Mouse (Mus musculus) liver, adult 2 months (tissue): ENCODE measurements around the gene Slc28a2. TPM values are rescaled to one million over a fixed set of nuclear protein-coding genes. Genes with fewer than 3 reads are reported as not detected.
"Not testable (repeated sequence)": the region's sequence is repeated elsewhere in the genome, so short reads cannot be mapped to it uniquely, and the experiment has no call there.

ENCODE experiments used
- DNase-seq: peaks from one replicate; pipeline ENCODE4 v3.0.0-alpha.2; 2011; ENCODE audit warnings: low read depth, low spot score; ENCODE audit errors: extremely low read depth
- H3K27ac ChIP-seq: fragments of 200-500 bp; replicated peaks from 2 replicates; pipeline ENCODE4 v1.5.1; 2012; ENCODE audit warnings: low read depth, mild to moderate bottlenecking, control low read depth, inconsistent platforms, low read length; ENCODE audit not compliant: insufficient read depth
- H3K27me3 ChIP-seq: fragments of 200-500 bp; 2 replicates; pipeline ENCODE4 v1.6.1; 2012; ENCODE audit warnings: mild to moderate bottlenecking, moderate library complexity, low read length, inconsistent platforms; ENCODE audit not compliant: control insufficient read depth, insufficient read depth
- H3K36me3 ChIP-seq: fragments of 200-500 bp; 2 replicates; pipeline ENCODE4 v1.6.1; 2012; ENCODE audit warnings: low read length, inconsistent platforms; ENCODE audit not compliant: control insufficient read depth, insufficient read depth
- H3K4me1 ChIP-seq: fragments of 200-500 bp; 2 replicates; pipeline ENCODE4 v1.6.1; 2011; ENCODE audit warnings: low read length; ENCODE audit not compliant: control insufficient read depth, insufficient read depth
- H3K4me3 ChIP-seq: fragments of 200-500 bp; 2 replicates; pipeline ENCODE4 v1.5.1; 2011; ENCODE audit warnings: low read depth, mild to moderate bottlenecking, control low read depth, low read length, moderate library complexity; ENCODE audit not compliant: insufficient read depth
- H3K79me2 ChIP-seq: fragments of 200-500 bp; 2 replicates; pipeline ENCODE4 v1.6.1; 2012; ENCODE audit warnings: inconsistent platforms, mild to moderate bottlenecking, low read length, moderate library complexity; ENCODE audit not compliant: control insufficient read depth, insufficient read depth
- H3K9ac ChIP-seq: fragments of 200-500 bp; 2 replicates; pipeline ENCODE4 v1.6.1; 2012; ENCODE audit warnings: low read depth, mild to moderate bottlenecking, control low read depth, inconsistent platforms, low read length
- CTCF ChIP-seq: fragments of 200-500 bp; IDR thresholded peaks from 2 replicates; pipeline ENCODE4 v1.5.1; 2011; ENCODE audit warnings: low read depth, low read length, control low read depth
- POLR2A ChIP-seq: fragments of 200-500 bp; IDR thresholded peaks from 2 replicates; pipeline ENCODE4 v1.6.1; 2011; ENCODE audit warnings: low read length, control low read depth; ENCODE audit not compliant: insufficient read depth; ENCODE audit errors: extremely low read depth
- WGBS: fragments of 180-500 bp; shearing (Covaris S2); methylation state at CpG from one replicate; pipeline ENCODE4 v1.1.7; 2018; 5-methylcytosine and 5-hydroxymethylcytosine counted together
- polyA plus RNA-seq: library from polyadenylated mRNA; depleted of rRNA; stranded (reverse); fragments of >200 nt; gene quantifications from 2 replicates; pipeline ENCODE4 v1.2.3, GENCODE M21; 2012; rRNA removed
- total RNA-seq: library from RNA; depleted of rRNA; stranded (reverse); fragments of >200 nt; gene quantifications from 2 replicates; pipeline ENCODE4 v1.2.3, GENCODE M21; 2014; rRNA removed

Gene Slc28a2
- total RNA-seq (1.2 and 1.7 TPM in 2 replicates), polyA plus RNA-seq (0.22 and 0.38 TPM in 2 replicates)

DNA sequence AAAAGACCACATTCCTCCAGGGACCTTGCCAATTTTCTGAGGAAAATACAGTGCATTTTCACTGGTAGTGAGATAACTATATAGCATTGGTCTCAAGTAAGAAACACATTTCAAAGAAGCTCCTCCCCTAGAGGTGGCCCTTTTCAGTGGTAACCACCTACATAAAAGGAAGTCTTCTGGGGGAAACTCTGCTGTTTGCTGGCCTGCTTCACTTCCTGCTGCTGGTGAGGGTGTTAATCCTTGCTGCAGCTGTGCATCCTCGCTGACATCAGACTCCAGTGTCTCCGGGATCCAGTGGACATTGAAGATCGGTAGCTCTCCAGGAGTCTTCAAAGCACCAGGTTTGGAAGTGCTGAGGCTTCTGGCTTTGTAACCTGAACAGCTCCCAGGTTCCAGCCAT is at the start of gene Slc28a2:
Slc28a2 (plus strand) TSS at position 278 of the 400 bp plus-strand sequence.
- H3K36me3 ChIP-seq, H3K27me3 ChIP-seq, H3K4me3 ChIP-seq, H3K9ac ChIP-seq, H3K4me1 ChIP-seq, DNase-seq, H3K27ac ChIP-seq, H3K79me2 ChIP-seq: not testable (repeated sequence)
- WGBS, result 51% methylated on average over 3 of the region's 3 CpGs

- no peaks in the 10 kb centered on the region for H3K36me3 ChIP-seq
- no peaks in the 10 kb centered on the region for H3K27me3 ChIP-seq
- no peak overlapping the region for H3K27ac ChIP-seq
- peak overlapping the region; percentile 47; the same call in 1 of the 2 replicates for H3K4me3 ChIP-seq
- H3K79me2 ChIP-seq, result no peaks in the 10 kb centered on the region
- H3K4me1 ChIP-seq, result peaks cover 3% of the 10 kb centered on the region; the same call in 1 of the 2 replicates
- H3K9ac ChIP-seq, result no peak overlapping the region
- TF ChIP-seq POLR2A (no peak), CTCF (no peak)
- under 1% methylated on average over 28 of the region's 28 CpGs for WGBS
- peak; percentile 85 for DNase-seq
Measured at GRCm38 (mm10) chr2:122377215-122377674, 49.0 kb upstream of the Slc28a2 start.

- no peaks in the 10 kb centered on the region for H3K36me3 ChIP-seq
- WGBS, result under 1% methylated on average over 26 of the region's 26 CpGs
- no peaks in the 10 kb centered on the region for H3K79me2 ChIP-seq
- no peaks in the 10 kb centered on the region for H3K27me3 ChIP-seq
- peak; percentile 86 for DNase-seq
- H3K27ac ChIP-seq, result no peak overlapping the region
- no peak for TF ChIP-seq POLR2A
- TF ChIP-seq CTCF, result no peak
- H3K4me3 ChIP-seq, result peak overlapping the region; percentile 47
- H3K4me1 ChIP-seq, result peaks cover 3% of the 10 kb centered on the region; the same call in 1 of the 2 replicates
- peak overlapping the region; percentile 40; the same call in 1 of the 2 replicates for H3K9ac ChIP-seq
Measured at GRCm38 (mm10) chr2:122377751-122378246, 48.5 kb upstream of the Slc28a2 start.

DNA sequence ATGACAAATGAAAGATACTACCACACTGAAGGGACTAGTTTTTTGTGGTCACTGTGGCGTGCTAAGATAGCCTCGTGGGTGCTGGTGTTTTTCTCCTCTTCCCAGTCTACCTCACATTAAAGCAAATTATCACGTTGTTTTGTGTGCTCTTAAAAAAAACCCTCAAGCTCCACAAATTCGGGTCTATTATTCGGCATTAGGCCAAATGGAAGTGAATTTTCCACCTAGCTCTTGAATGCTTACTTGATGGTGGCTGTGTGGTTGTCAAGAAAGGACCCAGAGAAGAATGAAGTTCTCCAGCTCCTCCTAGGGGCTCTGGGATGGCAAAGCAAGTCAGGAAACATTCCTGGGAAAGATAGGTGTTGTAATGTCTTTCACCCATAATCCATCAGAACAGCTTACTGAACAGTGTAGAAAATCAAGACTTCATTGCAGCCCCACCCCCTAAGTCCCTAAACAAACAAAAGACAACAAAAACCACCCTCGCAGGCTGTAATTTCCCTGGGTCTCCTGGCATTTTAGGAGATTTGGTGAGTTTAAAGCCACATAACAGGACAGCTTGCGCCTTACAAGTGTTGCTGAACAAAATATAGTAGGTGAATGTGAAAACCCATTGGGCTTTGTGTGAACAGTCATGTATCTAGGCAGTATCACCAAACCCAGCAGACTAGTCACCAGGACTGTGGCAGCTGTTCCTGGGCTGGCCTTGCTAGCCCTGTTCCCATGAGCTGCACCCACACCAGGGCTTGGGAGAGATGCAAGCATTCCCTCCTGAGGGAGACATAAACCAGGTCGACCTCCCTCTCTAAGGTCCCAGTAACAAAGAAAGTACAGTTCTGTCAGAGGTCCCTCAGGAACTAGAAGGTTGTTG is 47.6 kb upstream of the Slc28a2 start:
- no peak overlapping the region for H3K9ac ChIP-seq
- TF ChIP-seq CTCF (peak; percentile 15; the same call in 1 of the 2 replicates), POLR2A (no peak)
- no peaks in the 10 kb centered on the region for H3K79me2 ChIP-seq
- no peak overlapping the region for H3K27ac ChIP-seq
- 23% methylated on average over 8 of the region's 8 CpGs for WGBS
- no peaks in the 10 kb centered on the region for H3K36me3 ChIP-seq
- H3K4me1 ChIP-seq, result peaks cover 3% of the 10 kb centered on the region; the same call in 1 of the 2 replicates
- H3K27me3 ChIP-seq, result no peaks in the 10 kb centered on the region
- peak; percentile 65 for DNase-seq
- no peak overlapping the region for H3K4me3 ChIP-seq

DNA sequence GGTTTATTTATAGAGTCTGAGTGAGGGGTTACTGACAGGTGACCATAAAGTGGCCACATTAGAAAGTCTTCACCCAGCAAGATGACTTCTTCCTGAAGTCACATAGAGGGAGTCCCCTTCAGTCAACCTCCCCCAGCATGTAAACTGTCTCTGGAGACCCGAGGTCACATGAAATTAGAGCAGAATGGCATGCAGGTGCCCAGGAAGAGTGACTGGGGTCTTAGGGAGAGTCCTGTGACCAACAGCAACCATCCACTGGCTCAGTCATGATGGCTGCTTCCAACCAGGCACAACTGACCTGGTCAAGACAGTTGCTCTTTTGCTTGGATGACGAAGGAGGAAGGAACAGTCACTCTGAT is 47.0 kb upstream of the Slc28a2 start:
- 60% methylated on average over 2 of the region's 2 CpGs for WGBS
- Histone ChIP-seq H3K4me3 (no peak overlapping the region), H3K4me1 (peaks cover 3% of the 10 kb centered on the region; the same call in 1 of the 2 replicates), H3K27me3 (no peaks in the 10 kb centered on the region), H3K36me3 (no peaks in the 10 kb centered on the region), H3K79me2 (no peaks in the 10 kb centered on the region), H3K27ac (no peak overlapping the region), H3K9ac (no peak overlapping the region)
- TF ChIP-seq CTCF, result no peak
- TF ChIP-seq POLR2A, result no peak
- DNase-seq, result no peak
